Mouse (Mus musculus) liver, embryonic 11.5 days (tissue): ENCODE measurements around the gene Lrrc36. TPM values are rescaled to one million over a fixed set of nuclear protein-coding genes. Genes with fewer than 3 reads are reported as not detected.
A peak's percentile ranks its signal among the peaks of the same experiment; 100 is the strongest.

Source experiments
- ATAC-seq: fragments of 200-750 bp; cut with Nextera tagmentation; replicated peaks from 2 replicates; pipeline ENCODE4 v1.8.0; 2017; ENCODE audit warnings: moderate number of reproducible peaks, mild to moderate bottlenecking, moderate TSS enrichment, moderate library complexity; ENCODE audit not compliant: low FRiP score
- DNase-seq: peaks from one replicate; pipeline ENCODE4 v3.0.0-alpha.2; 2017; ENCODE audit warnings: low spot score
- H3K27ac ChIP-seq: fragments of 300-500 bp; sonication (generic); 2 replicates; pipeline ENCODE4 v1.5.1; 2014; ENCODE audit warnings: mild to moderate bottlenecking, low read depth, low read length, control low read depth
- H3K27me3 ChIP-seq: fragments of 300-500 bp; sonication (generic); replicated peaks from 2 replicates; pipeline ENCODE4 v1.6.1; 2014; ENCODE audit warnings: low read length, mixed read lengths; ENCODE audit not compliant: control insufficient read depth, insufficient read depth
- H3K36me3 ChIP-seq: fragments of 300-500 bp; sonication (generic); 2 replicates; pipeline ENCODE4 v1.6.1; 2014; ENCODE audit warnings: mild to moderate bottlenecking, low read length, moderate library complexity, mixed read lengths; ENCODE audit not compliant: control insufficient read depth, insufficient read depth
- H3K4me1 ChIP-seq: fragments of 300-500 bp; sonication (generic); replicated peaks from 2 replicates; pipeline ENCODE4 v1.6.1; 2014; ENCODE audit warnings: low read length, mixed read lengths; ENCODE audit not compliant: control insufficient read depth, insufficient read depth
- H3K4me2 ChIP-seq: fragments of 300-500 bp; sonication (generic); 2 replicates; pipeline ENCODE4 v1.6.1; 2014; ENCODE audit warnings: mild to moderate bottlenecking, control low read depth, moderate library complexity
- H3K4me3 ChIP-seq: fragments of 300-500 bp; sonication (generic); 2 replicates; pipeline ENCODE4 v1.5.1; 2014; ENCODE audit warnings: low read depth, low read length, control low read depth
- H3K9ac ChIP-seq: fragments of 300-500 bp; sonication (generic); 2 replicates; pipeline ENCODE4 v1.6.1; 2014; ENCODE audit warnings: low read depth, low read length, control low read depth
- H3K9me3 ChIP-seq: fragments of 300-500 bp; sonication (generic); 2 replicates; pipeline ENCODE4 v1.6.1; 2016; ENCODE audit warnings: low read length, inconsistent platforms, mixed read lengths; ENCODE audit not compliant: control insufficient read depth
- WGBS: fragments of 180-500 bp; shearing (Covaris S2); extraction: QIAGEN DNeasy Blood & Tissue Kit; methylation state at CpG from one replicate; pipeline ENCODE4 v1.1.7; 2014; 5-methylcytosine and 5-hydroxymethylcytosine counted together
- polyA plus RNA-seq: library from polyadenylated mRNA; unstranded; fragments of >200 nt; fragmentation: Nextera tagmentation; extraction: Ambion mirVana; gene quantifications from 2 replicates; pipeline ENCODE4 v1.2.1, GENCODE M21; 2014

Lrrc36 gene
- polyA plus RNA-seq, 1 experiment from 2014 or later = 0.19 TPM

DNA sequence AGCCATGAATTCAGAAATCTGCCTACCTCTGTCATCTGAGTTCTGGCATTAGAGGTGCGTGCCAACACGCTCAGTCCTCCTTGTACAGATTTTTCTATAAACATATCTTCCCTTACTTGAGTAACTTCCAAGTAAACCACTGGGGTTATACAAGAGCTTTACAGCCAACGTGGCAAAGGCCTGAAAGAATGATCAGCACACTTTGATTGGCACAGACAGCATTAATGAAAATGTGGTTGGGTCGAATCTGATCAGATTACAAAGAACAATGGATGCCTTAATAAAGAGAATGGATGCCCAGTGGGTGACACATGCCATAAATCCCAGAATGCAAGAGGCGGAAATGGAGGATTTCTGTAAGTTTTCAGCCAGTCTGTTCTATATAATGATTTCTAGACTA is 22.8 kb downstream of the Lrrc36 start:
- Histone ChIP-seq H3K9ac (no peak overlapping the region), H3K27ac (no peak overlapping the region), H3K4me3 (no peak overlapping the region), H3K9me3 (no peaks in the 10 kb centered on the region), H3K4me1 (no peaks in the 10 kb centered on the region), H3K27me3 (peaks cover 19% of the 10 kb centered on the region), H3K4me2 (no peak overlapping the region), H3K36me3 (no peaks in the 10 kb centered on the region)
- no peak for DNase-seq
- WGBS = 71% methylated on average over 5 of the region's 5 CpGs
- ATAC-seq = no peak

DNA sequence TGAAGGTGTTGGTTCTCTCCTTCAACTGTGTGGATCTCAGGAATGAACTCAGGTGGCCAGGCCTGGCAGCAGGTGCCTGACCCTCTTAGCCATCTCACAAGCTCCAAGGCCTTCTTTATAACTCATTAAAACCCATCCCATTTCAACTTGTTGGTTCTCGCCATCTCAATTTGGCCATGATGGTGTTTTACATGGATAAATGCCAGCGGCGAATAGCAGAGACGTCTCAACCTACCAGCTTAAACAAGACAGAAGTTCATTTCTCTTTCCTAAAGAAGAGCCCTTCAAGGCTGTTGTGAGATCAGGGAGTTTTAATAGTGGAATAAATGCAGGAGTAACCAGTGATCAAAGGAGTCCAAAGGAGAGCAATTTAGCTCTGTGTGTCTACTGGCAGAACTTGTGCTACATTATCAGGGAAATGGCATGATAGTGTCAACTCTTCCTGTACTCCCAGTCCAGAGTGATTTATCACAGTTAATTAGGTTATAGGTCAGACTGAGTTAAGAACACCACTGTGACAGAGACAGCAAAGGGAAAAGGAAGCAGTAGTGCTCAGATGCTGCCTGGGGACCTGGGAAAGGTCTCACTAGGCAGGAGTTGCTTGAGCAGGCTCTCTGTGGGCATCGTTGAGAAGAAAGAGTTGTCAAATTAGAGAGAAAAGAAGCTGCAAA is 23.8 kb downstream of the Lrrc36 start:
- no peak overlapping the region for H3K4me3 ChIP-seq
- H3K9ac ChIP-seq = no peak overlapping the region
- H3K9me3 ChIP-seq = no peaks in the 10 kb centered on the region
- WGBS = 71% methylated on average over 5 of the region's 5 CpGs
- H3K4me1 ChIP-seq = no peaks in the 10 kb centered on the region
- peaks cover 19% of the 10 kb centered on the region for H3K27me3 ChIP-seq
- H3K4me2 ChIP-seq = no peak overlapping the region
- ATAC-seq (no peak), DNase-seq (no peak)
- H3K27ac ChIP-seq = no peak overlapping the region
- no peaks in the 10 kb centered on the region for H3K36me3 ChIP-seq

DNA sequence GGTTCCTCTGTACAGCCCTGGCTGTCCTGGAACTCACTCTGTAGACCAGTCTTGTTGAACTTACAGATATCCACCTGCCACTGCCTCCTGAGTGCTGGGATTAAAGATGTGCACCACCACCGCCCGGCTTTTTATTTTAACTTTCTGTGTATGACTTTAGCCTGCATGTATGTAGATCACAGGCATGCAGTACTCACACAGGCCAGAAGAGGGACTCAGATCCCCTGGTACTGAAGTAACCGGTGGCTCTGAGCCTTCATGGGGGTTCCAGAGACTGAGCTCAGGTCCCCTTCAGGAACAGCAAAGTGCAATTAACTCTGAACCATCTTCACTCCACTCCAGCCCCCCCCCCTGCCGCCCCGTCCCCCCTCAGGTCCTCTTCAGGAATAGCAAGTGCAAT is 25.5 kb downstream of the Lrrc36 start:
- ATAC-seq (no peak), DNase-seq (peak; percentile 46)
- H3K36me3 ChIP-seq = no peaks in the 10 kb centered on the region
- WGBS = 39% methylated on average over 4 of the region's 5 CpGs
- H3K9ac ChIP-seq = no peak overlapping the region
- no peaks in the 10 kb centered on the region for H3K4me1 ChIP-seq
- H3K9me3 ChIP-seq = no peaks in the 10 kb centered on the region
- H3K4me2 ChIP-seq = no peak overlapping the region
- H3K27me3 ChIP-seq = peaks cover 11% of the 10 kb centered on the region
- no peak overlapping the region for H3K27ac ChIP-seq
- no peak overlapping the region for H3K4me3 ChIP-seq

GRCm38 (mm10) chr8:105441433-105441832 is 28.1 kb downstream of the Lrrc36 start:
- WGBS = 4% methylated on average over 6 of the region's 6 CpGs
- no peak overlapping the region for H3K4me2 ChIP-seq
- no peak overlapping the region for H3K4me3 ChIP-seq
- peak; percentile 59 for DNase-seq
- peaks cover 2% of the 10 kb centered on the region; the same call in 1 of the 2 replicates for H3K27me3 ChIP-seq
- no peaks in the 10 kb centered on the region for H3K9me3 ChIP-seq
- peaks cover 7% of the 10 kb centered on the region for H3K4me1 ChIP-seq
- H3K9ac ChIP-seq = no peak overlapping the region
- ATAC-seq = no peak
- H3K27ac ChIP-seq = no peak overlapping the region
- no peaks in the 10 kb centered on the region for H3K36me3 ChIP-seq

DNA sequence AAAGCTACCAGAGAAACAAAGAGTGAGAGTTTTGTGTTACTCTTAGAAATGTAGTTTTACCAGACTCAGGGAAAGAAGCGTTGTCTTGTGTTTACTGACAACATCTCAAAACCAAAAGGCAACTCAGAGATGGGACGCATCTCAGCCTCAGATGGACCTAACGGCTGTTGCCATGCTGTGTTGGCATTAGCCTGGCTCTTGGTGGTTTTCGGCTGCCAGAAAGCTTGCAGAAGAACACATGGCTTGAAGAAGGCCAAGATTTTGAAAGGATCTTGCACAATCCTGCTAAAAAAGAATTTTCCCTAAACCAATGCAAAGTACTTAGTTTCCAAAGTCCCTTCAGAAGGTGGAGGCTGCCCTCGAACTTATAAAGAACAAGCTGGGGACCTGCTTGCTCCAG is 29.3 kb downstream of the Lrrc36 start:
- H3K27me3 ChIP-seq = no peaks in the 10 kb centered on the region; the same call in 1 of the 2 replicates
- H3K9ac ChIP-seq = no peak overlapping the region
- H3K36me3 ChIP-seq = no peaks in the 10 kb centered on the region
- DNase-seq = no peak
- WGBS = 91% methylated on average over 5 of the region's 5 CpGs
- ATAC-seq = no peak
- H3K4me1 ChIP-seq = peaks cover 7% of the 10 kb centered on the region
- H3K9me3 ChIP-seq = no peaks in the 10 kb centered on the region
- no peak overlapping the region for H3K4me2 ChIP-seq
- H3K27ac ChIP-seq = no peak overlapping the region
- H3K4me3 ChIP-seq = no peak overlapping the region

DNA sequence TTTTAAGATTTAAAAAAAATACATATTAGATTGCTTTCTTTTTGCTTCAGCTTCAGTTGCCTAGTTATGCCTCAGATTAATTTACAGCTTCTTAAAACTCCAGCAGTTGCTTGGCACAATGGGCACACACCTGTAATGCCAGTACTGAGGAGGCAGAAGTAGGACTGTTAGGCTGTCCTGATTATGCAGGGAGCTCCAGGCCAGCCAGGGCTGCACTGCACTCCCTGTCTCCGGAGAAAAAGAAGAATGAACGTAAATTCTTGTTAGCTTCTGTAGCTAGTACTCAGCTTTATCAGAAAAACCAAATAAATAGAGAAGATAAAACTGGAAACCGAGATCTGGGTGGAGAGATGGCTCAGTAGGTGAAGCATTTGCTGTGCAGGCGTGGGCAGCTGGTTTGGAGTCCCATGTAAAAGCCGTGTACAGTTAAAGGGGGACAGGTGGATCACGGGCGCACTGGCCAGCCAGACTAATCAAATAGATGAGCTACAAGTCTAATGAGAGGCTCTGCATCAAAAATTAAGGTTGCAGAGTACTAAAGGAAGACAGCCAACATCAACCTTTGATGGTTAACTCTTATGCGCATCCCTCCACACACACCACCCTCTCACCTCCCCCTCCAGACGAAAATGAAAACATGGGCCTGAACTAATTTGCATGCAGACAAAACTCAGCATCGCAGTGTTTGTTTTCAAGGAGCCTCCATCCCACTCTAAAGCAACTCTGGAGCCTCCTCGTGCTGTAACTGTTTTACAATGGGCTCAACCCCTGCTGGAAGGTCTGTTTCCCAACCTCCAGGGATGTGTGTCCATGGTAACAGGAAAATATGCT is 32.1 kb downstream of the Lrrc36 start:
- Histone ChIP-seq H3K9ac (no peak overlapping the region), H3K4me1 (peaks cover 15% of the 10 kb centered on the region)

GRCm38 (mm10) chr8:105446127-105446552 is 32.8 kb downstream of the Lrrc36 start:
- WGBS = 48% methylated on average over 4 of the region's 4 CpGs
- ATAC-seq (no peak), DNase-seq (no peak)
- H3K27me3 ChIP-seq = no peaks in the 10 kb centered on the region; the same call in 1 of the 2 replicates
- H3K9ac ChIP-seq = no peak overlapping the region
- no peak overlapping the region for H3K4me3 ChIP-seq
- no peaks in the 10 kb centered on the region for H3K9me3 ChIP-seq
- peaks cover 15% of the 10 kb centered on the region for H3K4me1 ChIP-seq
- H3K4me2 ChIP-seq = no peak overlapping the region
- H3K27ac ChIP-seq = no peak overlapping the region
- H3K36me3 ChIP-seq = no peaks in the 10 kb centered on the region

More for the DNA sequence above, 32.1 kb downstream of the Lrrc36 start:
- no peak overlapping the region for H3K4me3 ChIP-seq
- no peaks in the 10 kb centered on the region; the same call in 1 of the 2 replicates for H3K27me3 ChIP-seq
- H3K36me3 ChIP-seq = no peaks in the 10 kb centered on the region
- ATAC-seq = no peak
- no peaks in the 10 kb centered on the region for H3K9me3 ChIP-seq
- no peak overlapping the region for H3K4me2 ChIP-seq
- WGBS = 39% methylated on average over 11 of the region's 11 CpGs
- no peak overlapping the region for H3K27ac ChIP-seq
- no peak for DNase-seq

DNA sequence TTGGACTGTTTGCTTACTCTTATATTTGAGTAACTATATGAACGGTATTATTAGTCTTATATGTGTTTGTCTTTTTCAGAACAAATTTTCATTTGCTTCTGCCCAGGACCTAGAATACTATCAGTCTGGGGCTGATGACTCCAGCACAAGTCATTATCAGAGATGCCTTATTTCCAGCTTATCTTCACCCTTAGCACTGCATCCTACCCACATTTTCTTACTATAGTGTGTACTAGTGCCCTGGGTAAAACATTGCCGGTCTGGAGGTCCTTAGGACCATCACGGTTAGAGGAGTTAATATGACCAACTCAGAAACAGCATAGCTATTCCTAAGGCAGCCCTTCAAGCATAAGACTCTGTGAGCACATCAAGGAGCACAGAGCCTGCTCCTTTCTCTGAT is 34.8 kb downstream of the Lrrc36 start:
- peak overlapping the region; percentile 89 for H3K27ac ChIP-seq
- H3K4me1 ChIP-seq = peaks cover 15% of the 10 kb centered on the region
- peak overlapping the region; percentile 59 for H3K9ac ChIP-seq
- no peak for DNase-seq
- 77% methylated on average over 3 of the region's 3 CpGs for WGBS
- peak overlapping the region; percentile 8; the same call in 1 of the 2 replicates for H3K4me3 ChIP-seq
- peak overlapping the region; percentile 67 for H3K4me2 ChIP-seq
- peaks cover 5% of the 10 kb centered on the region; the same call in 1 of the 2 replicates for H3K27me3 ChIP-seq
- no peaks in the 10 kb centered on the region for H3K9me3 ChIP-seq
- ATAC-seq = peak; percentile 97
- H3K36me3 ChIP-seq = no peaks in the 10 kb centered on the region
